Mouse (Mus musculus): Measurements from ENCODE around the gene Mrgpra2b.
"Not testable (repeated sequence)": the region's sequence is repeated elsewhere in the genome, so short reads cannot be mapped to it uniquely, and the experiment has no call there.

The Mrgpra2b gene

GRCm38 (mm10) chr7:47528762-47529161 is at the start of gene Mrgpra2b:
Mrgpra2b (minus strand) TSS chr7:47528862.
- DNase-seq: no peak

- DNase-seq: no peak
Measured at GRCm38 (mm10) chr7:47516379-47516778, 12.3 kb downstream of the Mrgpra2b start.

GRCm38 (mm10) chr7:47515050-47515449 is 13.6 kb downstream of the Mrgpra2b start:
- DNase-seq: no peak

GRCm38 (mm10) chr7:47502953-47503352 is 25.7 kb downstream of the Mrgpra2b start:
- DNase-seq: no peak

GRCm38 (mm10) chr7:47491266-47491665 is 37.4 kb downstream of the Mrgpra2b start:
- DNase-seq: not testable (repeated sequence)

DNA sequence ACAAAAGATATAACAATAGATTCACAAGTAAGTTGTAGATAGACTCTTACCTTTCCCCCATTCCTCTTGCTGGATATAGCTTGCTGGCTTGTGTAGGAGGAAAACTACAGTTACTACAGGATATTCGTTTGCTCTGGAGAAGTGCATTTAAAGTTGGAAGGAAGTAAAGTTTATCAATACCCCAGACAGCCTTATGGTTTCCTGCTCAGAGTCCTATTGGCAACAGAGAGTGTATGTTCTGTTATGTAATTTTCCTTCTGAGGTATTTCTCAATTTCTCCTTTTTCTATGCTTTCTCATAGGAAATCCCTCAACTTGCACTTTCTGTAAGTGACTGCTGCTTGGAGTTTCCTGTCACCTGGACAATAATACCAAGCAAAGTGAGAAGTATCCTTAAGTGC is 39.2 kb downstream of the Mrgpra2b start:
- not testable (repeated sequence) for DNase-seq

GRCm38 (mm10) chr7:47483181-47483580 is 45.5 kb downstream of the Mrgpra2b start:
- not testable (repeated sequence) for DNase-seq

- DNase-seq: not testable (repeated sequence)
Measured at GRCm38 (mm10) chr7:47473904-47474303, 54.8 kb downstream of the Mrgpra2b start.

GRCm38 (mm10) chr7:47465278-47465981 is 63.2 kb downstream of the Mrgpra2b start:
- not testable (repeated sequence) for DNase-seq

DNA sequence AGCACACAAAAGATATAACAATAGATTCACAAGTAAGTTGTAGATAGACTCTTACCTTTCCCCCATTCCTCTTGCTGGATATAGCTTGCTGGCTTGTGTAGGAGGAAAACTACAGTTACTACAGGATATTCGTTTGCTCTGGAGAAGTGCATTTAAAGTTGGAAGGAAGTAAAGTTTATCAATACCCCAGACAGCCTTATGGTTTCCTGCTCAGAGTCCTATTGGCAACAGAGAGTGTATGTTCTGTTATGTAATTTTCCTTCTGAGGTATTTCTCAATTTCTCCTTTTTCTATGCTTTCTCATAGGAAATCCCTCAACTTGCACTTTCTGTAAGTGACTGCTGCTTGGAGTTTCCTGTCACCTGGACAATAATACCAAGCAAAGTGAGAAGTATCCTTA is 76.6 kb downstream of the Mrgpra2b start, which contains the start of gene Mrgpra2a:
Gene Mrgpra2a (minus strand): TSS at position 125 of the 400 bp plus-strand sequence.
- not testable (repeated sequence) for DNase-seq

DNA sequence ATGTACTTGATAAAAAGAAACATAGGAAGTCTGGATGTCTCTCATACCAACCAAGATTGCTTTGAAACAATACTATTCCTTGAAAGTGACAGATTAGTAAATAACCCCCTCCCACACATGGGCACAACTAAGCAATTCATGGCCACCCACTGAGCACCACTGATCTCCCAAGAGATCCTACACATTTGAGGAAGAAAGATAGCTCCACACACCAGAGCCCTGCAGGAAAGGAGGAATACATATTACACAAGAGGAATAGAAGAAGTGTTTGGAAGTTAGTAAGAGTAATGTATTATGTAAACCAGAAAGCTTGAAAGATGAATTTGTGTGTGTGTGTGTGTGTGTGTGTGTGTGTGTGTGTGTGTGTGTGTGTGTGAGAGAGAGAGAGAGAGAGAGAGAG is 82.9 kb downstream of the Mrgpra2b start:
- not testable (repeated sequence) for DNase-seq

- not testable (repeated sequence) for DNase-seq
Measured at GRCm38 (mm10) chr7:47436463-47436862, 92.2 kb downstream of the Mrgpra2b start.

- not testable (repeated sequence) for DNase-seq
Measured at GRCm38 (mm10) chr7:47427815-47428508, 100.7 kb downstream of the Mrgpra2b start.
